Mouse (Mus musculus) hindbrain, embryonic 11.5 days (tissue): ENCODE data around the gene Tenm2. TPM values are rescaled to one million over a fixed set of nuclear protein-coding genes. Genes with fewer than 3 reads are reported as not detected.
A peak's percentile ranks its signal among the peaks of the same experiment; 100 is the strongest.

Experiments
- ATAC-seq: fragments of 200-750 bp; cut with Nextera tagmentation; 2 replicates; pipeline ENCODE4 v1.8.0; 2017; ENCODE audit warnings: mild to moderate bottlenecking, moderate TSS enrichment, moderate library complexity; ENCODE audit not compliant: low FRiP score
- DNase-seq: peaks from one replicate; pipeline ENCODE4 v3.0.0-alpha.2; 2015; ENCODE audit warnings: low spot score
- H3K27ac ChIP-seq: fragments of 300-500 bp; sonication (generic); 2 replicates; pipeline ENCODE4 v1.5.1; 2014; ENCODE audit warnings: mild to moderate bottlenecking, low read depth, low read length
- H3K27me3 ChIP-seq: fragments of 300-500 bp; sonication (generic); 2 replicates; pipeline ENCODE4 v1.6.1; 2014; ENCODE audit warnings: mild to moderate bottlenecking, low read length, moderate library complexity, mixed read lengths; ENCODE audit not compliant: control insufficient read depth, insufficient read depth
- H3K36me3 ChIP-seq: fragments of 300-500 bp; sonication (generic); 2 replicates; pipeline ENCODE4 v1.6.1; 2014; ENCODE audit warnings: mild to moderate bottlenecking, low read length, moderate library complexity, mixed read lengths; ENCODE audit not compliant: control insufficient read depth, insufficient read depth
- H3K4me1 ChIP-seq: fragments of 300-500 bp; sonication (generic); replicated peaks from 2 replicates; pipeline ENCODE4 v1.6.1; 2014; ENCODE audit warnings: low read length, mixed read lengths; ENCODE audit not compliant: control insufficient read depth, insufficient read depth
- H3K4me2 ChIP-seq: fragments of 300-500 bp; sonication (generic); replicated peaks from 2 replicates; pipeline ENCODE4 v1.6.1; 2014; ENCODE audit warnings: mild to moderate bottlenecking, low read depth, low read length
- H3K4me3 ChIP-seq: fragments of 300-500 bp; sonication (generic); 2 replicates; pipeline ENCODE4 v1.5.1; 2014; ENCODE audit warnings: low read depth, low read length
- H3K9ac ChIP-seq: fragments of 300-500 bp; sonication (generic); 2 replicates; pipeline ENCODE4 v1.6.1; 2014; ENCODE audit warnings: low read depth, low read length
- H3K9me3 ChIP-seq: fragments of 300-500 bp; sonication (generic); 2 replicates; pipeline ENCODE4 v1.6.1; 2016; ENCODE audit warnings: low read length; ENCODE audit not compliant: control insufficient read depth
- WGBS: fragments of 180-500 bp; shearing (Covaris S2); extraction: QIAGEN DNeasy Blood & Tissue Kit; methylation state at CpG from one replicate; pipeline ENCODE4 v1.1.7; 2014; 5-methylcytosine and 5-hydroxymethylcytosine counted together
- polyA plus RNA-seq: library from polyadenylated mRNA; unstranded; fragments of >200 nt; fragmentation: Nextera tagmentation; extraction: Ambion mirVana; gene quantifications from 2 replicates; pipeline ENCODE4 v1.2.1, GENCODE M21; 2014

Gene Tenm2
- polyA plus RNA-seq, 1 experiment from 2014 or later = 9.0 TPM

DNA sequence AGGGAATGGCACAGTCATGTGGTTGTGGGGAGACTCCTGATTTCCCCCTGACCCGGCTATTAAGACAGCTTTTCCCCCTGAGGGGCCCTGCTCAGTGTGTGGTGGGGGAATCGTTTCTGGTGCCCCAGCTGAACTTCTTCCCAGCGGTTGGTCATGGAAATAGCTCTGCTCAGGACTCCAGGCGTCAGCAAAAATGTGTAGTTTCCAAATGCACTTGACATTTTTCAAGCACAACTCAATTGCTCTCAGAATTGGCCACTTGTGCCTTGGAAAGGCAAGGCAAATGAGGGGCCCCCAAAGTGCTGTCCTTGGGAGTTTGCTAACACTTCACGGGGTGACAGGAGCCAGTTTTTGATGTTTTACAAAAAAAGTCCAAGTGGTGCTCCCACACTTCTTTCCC lies 959.7 kb downstream of the Tenm2 start:
- H3K4me1 ChIP-seq = no peaks in the 10 kb centered on the region
- no peaks in the 10 kb centered on the region for H3K27me3 ChIP-seq
- no peak overlapping the region for H3K9ac ChIP-seq
- H3K36me3 ChIP-seq = no peaks in the 10 kb centered on the region
- WGBS = 13% methylated on average over 5 of the region's 5 CpGs
- H3K27ac ChIP-seq = no peak overlapping the region
- no peaks in the 10 kb centered on the region for H3K9me3 ChIP-seq
- ATAC-seq (no peak), DNase-seq (no peak)
- no peak overlapping the region for H3K4me2 ChIP-seq
- H3K4me3 ChIP-seq = no peak overlapping the region

GRCm38 (mm10) chr11:36272149-36272548 lies 963.6 kb downstream of the Tenm2 start:
- Histone ChIP-seq H3K27me3 (no peaks in the 10 kb centered on the region), H3K36me3 (no peaks in the 10 kb centered on the region), H3K9ac (no peak overlapping the region), H3K9me3 (no peaks in the 10 kb centered on the region), H3K27ac (no peak overlapping the region), H3K4me3 (no peak overlapping the region), H3K4me1 (no peaks in the 10 kb centered on the region), H3K4me2 (no peak overlapping the region)
- DNase-seq = no peak
- 48% methylated on average over 2 of the region's 2 CpGs for WGBS
- no peak for ATAC-seq

GRCm38 (mm10) chr11:36269945-36270344 lies 965.8 kb downstream of the Tenm2 start:
- H3K27me3 ChIP-seq = no peaks in the 10 kb centered on the region
- no peak overlapping the region for H3K9ac ChIP-seq
- H3K4me2 ChIP-seq = no peak overlapping the region
- WGBS = 89% methylated on average over 6 of the region's 6 CpGs
- no peak overlapping the region for H3K4me3 ChIP-seq
- no peaks in the 10 kb centered on the region for H3K36me3 ChIP-seq
- no peaks in the 10 kb centered on the region for H3K9me3 ChIP-seq
- no peak for DNase-seq
- ATAC-seq = no peak
- H3K27ac ChIP-seq = no peak overlapping the region
- no peaks in the 10 kb centered on the region for H3K4me1 ChIP-seq

DNA sequence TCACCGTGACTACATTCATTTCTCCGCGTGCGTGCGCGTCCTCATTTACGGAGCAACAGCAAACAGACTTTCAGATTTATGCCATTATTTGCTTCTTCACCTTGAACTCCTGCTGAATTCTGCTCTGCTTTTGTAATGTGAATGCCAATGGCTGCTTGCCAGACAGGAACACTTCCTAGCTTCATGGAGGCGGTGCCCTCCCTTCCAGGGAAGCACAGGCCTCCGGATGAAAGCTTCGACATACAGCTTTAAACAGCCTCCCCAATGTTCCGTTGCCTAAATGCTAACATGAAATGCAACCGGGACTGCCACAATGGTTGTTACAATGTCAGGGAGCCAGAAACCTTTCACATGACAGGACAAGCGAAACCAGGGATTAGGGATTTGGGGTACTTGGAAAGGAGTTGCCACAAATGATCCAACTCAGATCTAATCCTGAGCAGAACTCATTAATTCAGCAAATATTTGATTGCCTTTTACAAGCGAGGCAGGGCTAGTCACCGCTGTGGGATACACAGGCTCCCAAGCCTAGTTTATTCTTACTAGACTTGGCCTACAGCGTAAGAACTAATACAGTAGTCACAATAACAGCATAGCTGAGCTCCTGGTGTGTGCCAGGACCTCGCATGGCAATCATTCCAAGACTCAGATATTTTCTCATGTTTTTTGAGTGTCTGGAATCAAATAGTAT lies 970.8 kb downstream of the Tenm2 start:
- Histone ChIP-seq H3K9me3 (no peaks in the 10 kb centered on the region), H3K27me3 (no peaks in the 10 kb centered on the region), H3K36me3 (no peaks in the 10 kb centered on the region), H3K27ac (no peak overlapping the region), H3K9ac (no peak overlapping the region), H3K4me1 (no peaks in the 10 kb centered on the region), H3K4me3 (no peak overlapping the region), H3K4me2 (no peak overlapping the region)
- no peak for ATAC-seq
- WGBS = 86% methylated on average over 17 of the region's 17 CpGs
- DNase-seq = no peak

DNA sequence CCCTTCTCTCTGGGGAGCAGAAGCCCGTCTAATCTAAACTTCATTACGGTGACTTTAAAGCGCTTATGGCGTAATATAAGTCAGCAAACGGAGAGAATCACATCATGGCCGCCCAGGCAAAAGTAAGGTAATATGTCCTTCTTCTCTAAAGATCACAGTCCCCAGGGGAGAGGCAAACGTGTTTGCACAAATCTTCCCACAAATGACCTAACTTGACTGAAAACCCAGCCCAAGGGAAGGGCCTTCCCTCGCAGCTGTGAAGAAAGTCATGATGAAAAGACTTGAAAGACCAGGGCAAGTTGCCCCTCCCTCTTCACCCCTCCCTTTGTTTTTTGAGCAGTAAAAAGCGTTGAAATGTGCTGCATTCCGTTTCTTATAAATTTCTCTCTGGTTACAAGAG lies 971.9 kb downstream of the Tenm2 start:
- Histone ChIP-seq H3K4me1 (no peaks in the 10 kb centered on the region), H3K4me3 (no peak overlapping the region), H3K9me3 (no peaks in the 10 kb centered on the region), H3K27me3 (no peaks in the 10 kb centered on the region), H3K36me3 (no peaks in the 10 kb centered on the region), H3K9ac (no peak overlapping the region), H3K27ac (no peak overlapping the region), H3K4me2 (no peak overlapping the region)
- ATAC-seq (no peak), DNase-seq (peak; percentile 31)
- 46% methylated on average over 10 of the region's 10 CpGs for WGBS

DNA sequence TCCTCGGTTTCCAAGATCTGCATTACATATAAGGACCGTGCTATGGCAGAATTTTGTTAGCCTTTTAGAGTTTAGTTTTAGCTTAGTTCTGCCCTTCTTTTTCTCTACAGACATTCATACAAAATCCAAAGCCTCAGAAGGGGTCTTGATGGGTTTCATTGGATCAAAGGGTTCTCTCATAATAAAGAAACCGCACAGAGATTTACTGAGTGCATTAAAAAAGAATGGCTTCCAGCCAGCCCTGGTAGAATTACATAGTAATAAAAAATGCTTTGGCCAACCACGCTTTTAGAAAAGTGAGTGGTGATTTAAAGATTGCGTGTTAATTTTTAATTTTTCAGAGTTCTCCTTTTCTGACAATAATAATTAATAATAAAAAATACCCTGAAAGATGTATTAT lies 978.6 kb downstream of the Tenm2 start:
- H3K27me3 ChIP-seq = no peaks in the 10 kb centered on the region
- H3K27ac ChIP-seq = no peak overlapping the region
- H3K9me3 ChIP-seq = no peaks in the 10 kb centered on the region
- ATAC-seq (no peak), DNase-seq (no peak)
- 89% methylated on average over 5 of the region's 5 CpGs for WGBS
- H3K36me3 ChIP-seq = no peaks in the 10 kb centered on the region
- H3K4me3 ChIP-seq = no peak overlapping the region
- H3K4me1 ChIP-seq = no peaks in the 10 kb centered on the region
- H3K9ac ChIP-seq = no peak overlapping the region
- no peak overlapping the region for H3K4me2 ChIP-seq

DNA sequence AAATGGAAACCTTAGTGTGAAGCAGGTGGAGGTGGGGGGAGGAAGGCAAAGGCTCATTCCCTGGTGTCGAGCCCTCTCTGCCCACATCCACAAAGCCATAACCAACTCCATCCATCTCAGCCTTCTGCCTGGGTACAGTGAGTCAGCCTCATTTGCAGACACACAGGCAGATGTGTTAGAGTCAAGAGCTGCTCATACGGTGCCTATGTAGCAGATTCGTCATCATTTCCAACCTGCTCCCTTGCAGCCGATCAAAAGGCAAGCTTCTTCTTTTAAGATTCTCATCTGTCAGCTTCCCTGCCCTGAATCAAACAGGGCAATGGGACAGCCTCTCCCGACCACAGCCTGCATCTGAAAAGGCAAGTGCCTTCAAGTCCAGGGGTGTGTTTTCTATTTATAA lies 979.0 kb downstream of the Tenm2 start:
- H3K9me3 ChIP-seq = no peaks in the 10 kb centered on the region
- H3K4me1 ChIP-seq = no peaks in the 10 kb centered on the region
- no peak overlapping the region for H3K27ac ChIP-seq
- ATAC-seq (no peak), DNase-seq (no peak)
- WGBS = 69% methylated on average over 5 of the region's 5 CpGs
- H3K4me2 ChIP-seq = no peak overlapping the region
- no peaks in the 10 kb centered on the region for H3K36me3 ChIP-seq
- no peak overlapping the region for H3K4me3 ChIP-seq
- H3K27me3 ChIP-seq = no peaks in the 10 kb centered on the region
- no peak overlapping the region for H3K9ac ChIP-seq

- Histone ChIP-seq H3K4me1 (no peaks in the 10 kb centered on the region), H3K9ac (no peak overlapping the region), H3K27me3 (no peaks in the 10 kb centered on the region), H3K9me3 (no peaks in the 10 kb centered on the region), H3K36me3 (no peaks in the 10 kb centered on the region), H3K27ac (no peak overlapping the region), H3K4me2 (no peak overlapping the region), H3K4me3 (no peak overlapping the region)
- WGBS = 85% methylated on average over 2 of the region's 2 CpGs
- no peak for ATAC-seq
- DNase-seq = no peak
Measured at GRCm38 (mm10) chr11:36254019-36254418, 981.7 kb downstream of the Tenm2 start.

GRCm38 (mm10) chr11:36250111-36250510 lies 985.7 kb downstream of the Tenm2 start:
- H3K4me3 ChIP-seq = no peak overlapping the region

More at GRCm38 (mm10) chr11:36250111-36250510, 985.7 kb downstream of the Tenm2 start:
- Histone ChIP-seq H3K36me3 (no peaks in the 10 kb centered on the region), H3K27ac (no peak overlapping the region), H3K4me2 (no peak overlapping the region), H3K4me1 (no peaks in the 10 kb centered on the region), H3K9ac (no peak overlapping the region), H3K9me3 (no peaks in the 10 kb centered on the region), H3K27me3 (no peaks in the 10 kb centered on the region)
- ATAC-seq = no peak
- no peak for DNase-seq
- 43% methylated on average over 7 of the region's 7 CpGs for WGBS
